Mouse (Mus musculus): ENCODE measurements around the gene Plekhm3. TPM values are rescaled to one million over a fixed set of nuclear protein-coding genes. Genes with fewer than 3 reads are reported as not detected.

The Plekhm3 gene
- total RNA-seq, 2 experiments from 2014 or later = 1.8 to 4.3 TPM

DNA sequence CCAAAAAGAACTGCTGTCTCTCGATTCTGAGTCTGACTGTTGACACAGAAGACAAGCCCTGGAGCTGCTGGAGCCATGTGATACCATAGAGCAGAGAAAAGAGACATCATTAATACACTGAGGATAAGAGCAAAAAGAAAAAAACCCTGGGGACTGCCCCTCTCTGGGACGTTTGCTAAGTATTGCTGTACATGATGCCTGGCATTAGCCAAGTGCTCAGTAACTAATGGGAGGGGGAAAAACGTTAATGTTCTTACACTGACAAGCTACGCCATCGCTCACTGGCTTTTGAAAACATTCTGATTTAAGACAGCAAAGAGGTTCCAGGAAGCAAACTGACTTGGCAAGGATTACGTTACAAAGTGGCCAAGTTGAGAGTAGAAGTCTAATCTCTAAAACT is 26.5 kb downstream of the Plekhm3 start:
- no peak for ATAC-seq (replicated peaks; ENCODE audit: low FRiP score, low TSS enrichment, poor library complexity, severe bottlenecking)

DNA sequence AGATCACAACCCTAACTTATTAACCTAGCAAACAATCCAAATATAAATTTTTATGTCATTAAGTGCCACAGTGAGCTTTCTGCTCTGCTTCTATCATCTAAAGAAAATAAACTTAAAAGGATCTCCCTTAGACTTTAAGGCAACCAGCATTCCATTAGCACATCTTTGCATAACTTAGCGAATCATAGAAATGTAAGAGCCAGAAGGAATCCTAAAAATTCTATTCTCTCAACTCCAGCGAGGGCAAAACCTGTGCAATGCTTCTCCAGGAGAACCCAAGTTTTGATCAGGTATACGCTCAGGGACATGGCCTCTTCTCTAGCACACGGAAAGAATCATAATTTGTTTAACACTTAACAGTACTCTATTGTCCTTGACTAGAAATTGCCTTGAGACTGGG is 27.0 kb downstream of the Plekhm3 start:
- no peak for ATAC-seq (replicated peaks; ENCODE audit: low FRiP score, low TSS enrichment, poor library complexity, severe bottlenecking)

DNA sequence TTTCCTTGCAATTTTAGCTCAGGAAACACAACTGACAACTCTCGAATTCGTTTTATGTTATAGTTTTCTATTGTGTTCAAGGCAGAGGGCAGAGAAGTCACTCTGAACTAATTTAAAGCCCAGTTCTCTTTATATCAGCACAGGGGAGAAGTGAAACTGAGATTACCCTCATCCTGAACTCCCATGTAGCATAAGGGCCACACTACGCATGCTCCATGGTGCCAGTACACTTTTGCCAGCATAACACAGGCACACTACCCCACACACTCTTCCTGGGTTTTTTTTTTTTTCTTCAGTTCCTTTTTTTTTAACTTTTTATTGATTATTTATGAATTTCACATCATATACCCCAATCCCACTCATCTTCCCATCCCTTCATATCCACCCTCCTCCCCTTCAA is 28.1 kb downstream of the Plekhm3 start:
- ATAC-seq (replicated peaks; ENCODE audit: low FRiP score, low TSS enrichment, poor library complexity, severe bottlenecking) = no peak

DNA sequence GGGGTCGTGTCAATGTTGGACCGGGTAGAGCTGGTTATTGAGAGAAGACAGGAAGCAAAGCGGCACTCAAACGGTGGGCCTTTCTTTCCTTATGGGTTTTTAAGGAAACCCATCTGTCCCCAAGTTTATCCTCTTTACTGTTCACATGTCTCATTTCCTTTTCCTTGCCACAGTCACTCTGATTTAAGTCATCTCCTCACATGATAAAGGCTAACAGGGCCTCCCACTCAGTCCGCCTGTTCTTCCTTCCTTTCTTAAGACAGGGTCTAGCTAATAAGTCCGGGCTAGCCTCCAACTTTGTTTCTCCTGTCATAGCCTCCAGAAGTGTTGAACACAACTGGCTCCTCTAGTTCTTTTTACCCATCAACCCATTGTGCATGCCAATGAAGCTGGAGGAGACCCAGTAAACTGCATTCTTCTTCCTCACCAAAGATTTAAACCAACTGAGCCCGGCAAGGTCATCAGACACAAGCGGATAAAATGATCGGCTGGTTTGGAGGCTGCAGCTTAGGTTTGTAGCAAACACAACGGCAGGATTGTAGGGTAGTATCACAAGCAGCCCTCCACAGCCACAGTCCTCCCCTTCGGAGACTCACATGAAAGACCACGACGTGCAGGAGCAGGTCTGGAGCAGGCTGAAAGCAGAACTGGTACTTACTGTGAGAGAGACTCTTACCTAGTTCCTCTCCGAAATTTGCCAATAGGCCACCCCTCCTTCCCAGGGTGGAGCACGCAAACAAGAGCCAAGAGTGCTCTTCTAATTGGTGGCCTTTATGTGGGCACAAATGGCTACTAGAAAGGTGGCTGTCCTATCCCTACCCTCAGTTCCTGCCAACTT is 29.0 kb downstream of the Plekhm3 start:
- ATAC-seq (replicated peaks; ENCODE audit: low FRiP score, low TSS enrichment, poor library complexity, severe bottlenecking) = no peak

DNA sequence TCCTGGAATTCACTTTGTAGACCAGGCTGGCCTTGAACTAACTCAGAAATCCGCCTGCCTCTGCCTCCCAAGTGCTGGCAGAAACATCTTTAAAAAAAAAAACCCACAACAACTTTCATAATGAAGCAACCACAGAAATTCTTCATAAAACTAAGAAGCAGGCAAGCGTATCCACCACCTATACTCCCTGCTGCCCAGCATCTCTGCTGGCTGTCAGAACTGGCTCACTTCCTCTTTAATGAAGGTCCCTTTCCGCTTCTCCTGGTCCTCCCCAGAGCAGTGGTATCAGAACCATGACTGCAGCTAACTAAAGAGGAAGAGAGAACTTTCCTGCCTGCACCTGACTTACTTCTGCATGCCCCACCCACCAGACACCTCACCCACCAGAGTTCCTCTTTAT is 31.0 kb downstream of the Plekhm3 start:
- no peak for ATAC-seq (replicated peaks; ENCODE audit: low FRiP score, low TSS enrichment, poor library complexity, severe bottlenecking)

DNA sequence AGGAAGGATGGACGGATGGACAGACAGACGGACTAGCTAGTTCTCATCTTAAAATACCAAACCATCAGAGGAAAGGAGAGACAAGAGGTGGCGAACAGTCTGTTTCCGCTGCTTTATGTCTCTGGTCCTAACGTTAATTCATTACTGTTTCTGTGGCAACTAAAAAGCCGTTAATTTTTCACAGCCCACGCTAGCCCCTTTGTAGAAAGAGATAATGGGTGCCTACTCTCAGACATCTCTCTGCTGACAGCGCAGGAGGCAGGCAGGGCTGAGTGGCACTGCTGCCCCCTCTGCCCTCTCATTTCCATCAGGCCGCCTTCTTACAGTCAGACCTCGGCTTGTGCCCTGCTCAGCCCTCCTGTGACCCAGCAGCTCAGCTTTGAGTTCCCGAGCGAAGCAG is 32.3 kb downstream of the Plekhm3 start:
- ATAC-seq (replicated peaks; ENCODE audit: low FRiP score, low TSS enrichment, poor library complexity, severe bottlenecking) = no peak

DNA sequence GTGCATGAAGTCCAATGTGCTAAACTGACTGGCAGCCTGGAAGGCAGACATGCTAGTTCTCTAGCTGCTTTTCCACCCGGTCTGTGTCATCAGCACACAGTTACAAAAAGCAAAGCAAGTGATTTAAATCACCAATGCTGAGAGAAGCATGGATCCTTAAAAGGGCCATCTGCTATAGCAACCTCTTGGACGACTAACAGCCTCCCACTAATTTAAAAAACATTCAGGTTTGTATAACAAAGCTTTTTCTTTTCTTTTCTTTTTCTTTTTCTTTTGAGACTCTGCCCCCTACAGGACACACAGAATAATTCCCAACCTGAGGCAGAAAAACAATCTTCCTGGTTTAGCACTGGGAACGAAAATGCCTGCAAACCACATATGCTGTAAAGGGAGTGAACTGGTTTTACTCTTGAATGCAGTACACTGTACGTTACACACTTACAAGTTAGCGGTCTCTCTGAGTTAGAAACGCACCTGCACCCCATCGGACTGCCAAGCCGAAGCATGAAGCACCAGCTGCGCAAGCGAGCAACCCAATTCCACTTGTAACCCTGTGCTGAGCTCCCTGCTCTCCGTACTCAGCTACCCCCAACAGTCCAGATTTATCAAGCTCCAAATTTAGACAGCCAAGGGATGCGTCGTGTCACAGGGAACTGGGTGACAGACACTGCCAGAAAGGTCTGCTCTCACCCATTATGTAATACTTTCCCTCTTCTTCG is 37.7 kb downstream of the Plekhm3 start:
- peak; percentile 52 for ATAC-seq (replicated peaks; ENCODE audit: low FRiP score, low TSS enrichment, poor library complexity, severe bottlenecking)

DNA sequence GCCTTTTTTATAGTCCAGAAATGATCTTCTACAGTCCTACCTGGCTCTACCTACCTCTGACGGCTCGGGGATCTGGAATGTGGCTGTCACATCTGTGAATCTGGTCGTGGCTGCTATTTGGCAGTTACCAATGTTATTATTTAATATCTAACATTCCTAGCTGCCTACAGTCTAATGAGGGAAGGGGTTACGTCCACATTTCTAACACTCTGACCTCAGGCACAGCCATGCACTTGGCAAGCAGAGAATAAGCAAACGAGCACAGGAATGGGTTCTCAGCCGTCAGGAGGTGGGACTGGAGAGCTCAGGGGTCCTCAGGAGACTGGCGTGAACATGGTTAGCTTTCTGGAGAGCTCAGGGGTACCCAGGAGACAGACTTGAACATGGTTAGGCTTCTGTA is 38.7 kb downstream of the Plekhm3 start:
- ATAC-seq (replicated peaks; ENCODE audit: low FRiP score, low TSS enrichment, poor library complexity, severe bottlenecking) = no peak

DNA sequence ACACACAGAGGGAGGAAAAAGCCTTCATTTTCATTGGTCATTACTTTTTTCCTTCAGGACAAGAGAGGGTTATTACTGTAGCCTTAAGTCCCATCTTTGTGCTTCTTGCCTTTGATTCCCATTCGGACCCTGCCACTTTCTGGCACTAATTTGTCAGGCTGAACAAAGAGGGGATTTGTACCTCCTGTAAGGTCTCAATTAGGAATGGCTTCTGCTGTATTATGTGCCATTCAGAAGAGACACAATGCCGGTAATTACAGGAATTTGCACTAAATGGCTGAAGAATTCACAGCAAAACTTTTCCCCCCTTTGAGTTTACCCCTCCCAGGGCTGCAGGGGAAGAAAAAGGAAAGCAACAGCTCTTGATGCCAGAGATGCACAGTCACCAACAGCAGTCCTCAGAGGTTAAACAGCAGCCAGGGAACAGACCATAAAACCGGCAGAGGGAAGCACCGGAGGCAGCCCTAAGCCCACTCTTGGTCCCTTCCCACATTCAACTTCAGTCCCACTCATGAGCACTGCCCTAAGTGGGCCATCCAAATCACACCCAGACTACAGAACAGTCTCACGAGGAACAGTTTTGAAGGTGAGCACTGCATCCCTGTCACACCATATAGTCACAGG is 39.6 kb downstream of the Plekhm3 start:
- ATAC-seq (replicated peaks; ENCODE audit: low FRiP score, low TSS enrichment, poor library complexity, severe bottlenecking) = no peak

DNA sequence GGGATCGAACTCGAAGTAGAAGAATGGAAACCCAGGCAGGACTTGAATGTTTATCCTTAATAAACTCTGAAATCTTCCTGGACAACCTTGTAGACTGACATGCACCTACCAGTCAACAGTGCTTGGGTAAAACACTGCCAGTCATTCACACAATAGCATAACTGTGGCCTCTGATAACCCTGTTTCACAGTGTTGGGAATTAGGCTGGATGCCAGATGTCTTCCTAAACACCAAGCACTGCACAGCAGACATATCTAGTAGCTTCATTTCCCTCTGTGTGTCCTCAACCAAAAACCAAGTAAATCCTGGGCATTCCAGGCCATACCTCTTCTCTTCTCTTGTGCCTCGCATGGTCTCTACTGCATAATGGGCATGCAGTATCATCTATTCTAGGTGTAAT is 42.3 kb downstream of the Plekhm3 start:
- no peak for ATAC-seq (replicated peaks; ENCODE audit: low FRiP score, low TSS enrichment, poor library complexity, severe bottlenecking)

DNA sequence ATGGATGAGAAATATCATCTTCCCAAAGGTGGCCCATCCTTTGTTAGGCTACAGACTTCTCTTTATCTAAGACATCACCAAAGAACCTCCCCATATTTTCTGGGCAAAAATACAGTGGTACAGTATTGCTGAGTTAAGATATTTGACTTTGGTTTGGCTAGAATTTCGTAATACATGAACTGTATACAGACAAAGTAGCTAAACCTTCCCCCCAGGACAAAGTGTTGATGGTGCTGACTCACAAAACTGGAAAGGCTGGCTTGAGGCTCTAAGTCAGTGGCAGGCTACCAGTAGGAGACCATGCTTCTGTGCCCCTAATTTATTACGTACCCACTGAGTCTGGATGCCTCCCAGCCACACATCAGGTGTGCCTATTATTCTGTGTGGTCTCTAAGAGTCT is 48.9 kb downstream of the Plekhm3 start:
- no peak for ATAC-seq (replicated peaks; ENCODE audit: low FRiP score, low TSS enrichment, poor library complexity, severe bottlenecking)

DNA sequence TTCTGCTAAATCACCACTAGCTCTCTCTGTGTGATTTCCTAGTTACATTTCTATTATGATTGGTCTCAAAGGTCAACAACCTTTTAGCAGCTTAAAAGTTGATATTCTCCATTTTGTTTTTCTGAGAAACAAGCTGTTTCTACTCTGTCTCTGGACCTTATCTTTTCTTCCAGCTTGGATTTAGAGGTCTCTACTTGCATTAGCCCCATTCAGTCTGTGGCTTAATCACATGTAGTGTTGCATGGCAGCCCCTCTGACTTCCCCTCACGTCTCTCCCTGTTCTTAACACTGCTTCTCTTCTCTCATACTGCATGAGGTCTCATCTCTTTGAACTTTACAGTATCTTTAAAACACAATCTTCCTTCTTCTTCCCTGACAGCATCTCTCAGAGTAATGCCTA is 50.4 kb downstream of the Plekhm3 start:
- ATAC-seq (replicated peaks; ENCODE audit: low FRiP score, low TSS enrichment, poor library complexity, severe bottlenecking) = 0 out of 2 replicates have a peak, but pooled peaks have one; percentile 37

DNA sequence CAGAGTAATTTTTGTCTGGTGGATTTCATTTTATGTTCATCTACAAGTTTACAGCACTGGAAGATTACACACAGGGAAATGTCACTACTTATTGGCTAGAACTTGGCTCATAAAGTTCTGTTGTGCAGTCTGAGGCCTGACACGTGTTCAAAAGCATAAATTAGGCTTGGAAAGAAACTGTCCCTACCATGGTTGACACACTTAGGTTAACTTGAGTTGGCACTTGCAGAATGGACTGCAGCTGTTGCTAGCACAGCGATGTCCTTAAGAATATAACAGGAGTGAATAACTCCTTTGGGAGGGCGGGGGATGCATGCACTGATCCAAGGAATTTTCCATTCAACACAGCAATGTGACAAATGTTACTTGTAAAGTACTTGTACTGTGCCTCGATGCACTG is 53.2 kb downstream of the Plekhm3 start:
- ATAC-seq (replicated peaks; ENCODE audit: low FRiP score, low TSS enrichment, poor library complexity, severe bottlenecking) = no peak

DNA sequence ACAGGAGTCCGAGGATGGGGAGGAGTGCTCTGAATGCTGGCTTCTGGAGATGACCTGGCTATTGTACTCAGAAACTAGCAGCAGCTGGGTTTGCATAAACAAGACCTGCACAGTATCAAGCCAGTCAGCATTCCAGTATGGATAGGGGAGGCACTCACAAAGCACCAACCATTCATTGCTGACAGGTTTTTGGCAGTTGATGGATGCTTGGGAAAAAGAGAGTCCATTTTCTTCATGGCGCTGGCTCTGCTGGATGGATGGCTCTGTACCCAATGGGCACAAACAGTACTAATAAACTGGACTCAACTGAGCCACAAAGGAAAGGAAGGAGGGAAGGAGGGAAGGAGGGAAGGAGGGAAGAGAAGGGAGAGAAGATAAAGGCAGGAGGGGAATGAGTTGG is 53.8 kb downstream of the Plekhm3 start:
- no peak for ATAC-seq (replicated peaks; ENCODE audit: low FRiP score, low TSS enrichment, poor library complexity, severe bottlenecking)

DNA sequence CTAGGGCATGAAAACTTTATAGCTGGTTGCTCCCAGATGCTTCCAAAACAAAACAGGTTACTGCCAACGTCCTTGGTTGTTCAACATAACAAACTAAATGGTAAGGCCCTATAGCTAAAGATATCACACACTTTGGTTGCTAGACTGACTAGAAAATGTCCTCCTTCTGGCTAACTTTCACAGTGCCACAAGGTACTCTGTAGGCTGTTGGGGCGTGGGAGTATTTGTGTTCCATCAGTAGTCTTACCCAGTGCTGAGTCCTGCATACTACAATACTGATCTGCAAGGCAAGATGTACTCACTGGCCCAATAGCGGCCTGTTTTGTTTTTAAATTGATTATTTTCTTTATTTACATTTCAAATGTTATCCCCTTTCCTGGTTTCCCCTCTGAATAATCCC is 56.9 kb downstream of the Plekhm3 start:
- no peak for ATAC-seq (replicated peaks; ENCODE audit: low FRiP score, low TSS enrichment, poor library complexity, severe bottlenecking)

DNA sequence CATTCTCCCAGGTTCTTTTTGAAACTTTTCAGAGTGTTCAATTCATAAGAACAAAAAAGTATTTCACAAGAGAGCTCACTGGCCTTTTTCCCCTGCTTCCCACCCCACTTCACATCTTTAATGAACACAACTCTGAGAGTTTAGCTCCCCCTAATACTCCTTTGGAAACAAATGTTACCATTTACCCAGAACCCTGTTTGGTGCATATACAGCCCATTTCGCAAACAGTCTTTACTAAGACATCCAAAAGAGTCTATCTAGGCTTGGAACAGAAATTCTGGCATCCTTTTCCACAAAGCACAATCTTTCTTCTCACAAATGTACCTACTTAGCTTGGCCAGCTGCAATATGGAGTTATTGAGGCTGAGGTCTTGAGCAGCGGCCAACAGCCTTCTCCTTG is 59.1 kb downstream of the Plekhm3 start:
- no peak for ATAC-seq (replicated peaks; ENCODE audit: low FRiP score, low TSS enrichment, poor library complexity, severe bottlenecking)

DNA sequence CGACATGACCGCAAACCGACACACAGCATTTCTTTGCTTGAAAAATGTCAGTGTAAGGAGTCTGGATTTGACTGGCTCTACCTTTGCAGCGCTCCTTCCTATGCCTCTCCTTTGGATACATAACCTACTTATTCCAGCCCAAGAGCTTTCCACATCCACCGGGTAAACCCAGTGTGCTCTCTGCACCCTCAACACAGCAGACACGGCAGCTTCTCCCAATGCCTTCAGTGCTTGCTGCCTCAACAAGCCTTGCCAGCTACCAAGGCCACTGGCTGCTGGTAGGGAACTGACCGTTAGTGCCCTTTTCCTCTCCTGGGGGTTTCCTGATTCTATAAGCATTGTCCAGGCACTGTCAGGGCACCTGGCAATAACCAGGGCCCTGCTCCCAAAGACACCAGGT is 62.8 kb downstream of the Plekhm3 start:
- no peak for ATAC-seq (replicated peaks; ENCODE audit: low FRiP score, low TSS enrichment, poor library complexity, severe bottlenecking)

DNA sequence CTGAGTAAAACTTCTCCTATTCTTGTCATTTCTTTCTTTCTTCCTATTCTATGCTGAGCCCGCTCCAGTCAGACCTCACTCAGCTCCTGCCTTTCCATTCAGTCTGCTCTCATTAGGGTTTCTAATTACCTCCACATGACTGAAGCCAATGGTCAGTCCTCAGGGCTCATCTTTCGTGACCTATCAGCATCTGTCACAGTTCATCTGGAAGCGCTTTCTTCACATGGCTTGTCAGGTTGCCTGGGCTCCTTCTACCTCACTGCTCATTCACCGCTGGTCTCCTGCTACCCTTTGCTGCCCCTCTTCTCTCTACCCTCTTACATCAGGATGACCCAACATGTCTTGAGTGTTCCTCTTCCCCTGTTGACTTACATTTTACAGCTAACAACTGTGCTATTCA is 65.3 kb downstream of the Plekhm3 start:
- no peak for ATAC-seq (replicated peaks; ENCODE audit: low FRiP score, low TSS enrichment, poor library complexity, severe bottlenecking)

DNA sequence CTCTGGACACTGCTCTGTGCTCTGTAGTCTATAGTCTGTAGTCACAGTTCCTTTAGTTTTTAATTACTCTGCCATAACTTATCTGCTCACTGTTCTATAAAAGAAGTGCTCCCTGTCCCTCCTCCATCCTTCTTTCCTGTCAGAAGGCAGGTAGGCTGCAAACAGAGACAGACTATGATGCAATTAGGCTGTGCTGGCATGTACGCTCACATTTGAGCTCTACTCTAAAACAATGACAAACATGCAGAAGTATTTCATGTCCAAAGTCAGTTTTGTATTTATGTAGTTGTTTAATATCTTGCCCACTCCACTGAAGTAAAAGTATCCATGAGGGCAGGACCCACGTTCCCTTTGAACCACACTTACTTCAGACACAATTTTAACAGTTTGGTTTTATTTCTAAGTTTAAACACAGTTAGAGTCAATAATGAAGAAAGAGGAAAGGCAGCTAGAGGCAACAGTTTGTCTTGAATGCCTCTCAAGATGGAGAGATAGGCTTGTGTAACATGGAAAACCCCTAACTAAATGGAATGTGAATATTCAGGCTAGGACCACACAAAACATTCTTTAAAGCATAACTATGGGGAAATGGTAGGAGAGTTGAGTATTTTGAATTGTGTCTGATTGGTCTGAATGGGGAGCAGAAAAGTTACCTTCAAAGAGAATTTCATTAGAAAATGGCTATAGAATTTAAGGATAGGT is 69.0 kb downstream of the Plekhm3 start:
- no peak for ATAC-seq (replicated peaks; ENCODE audit: low FRiP score, low TSS enrichment, poor library complexity, severe bottlenecking)

DNA sequence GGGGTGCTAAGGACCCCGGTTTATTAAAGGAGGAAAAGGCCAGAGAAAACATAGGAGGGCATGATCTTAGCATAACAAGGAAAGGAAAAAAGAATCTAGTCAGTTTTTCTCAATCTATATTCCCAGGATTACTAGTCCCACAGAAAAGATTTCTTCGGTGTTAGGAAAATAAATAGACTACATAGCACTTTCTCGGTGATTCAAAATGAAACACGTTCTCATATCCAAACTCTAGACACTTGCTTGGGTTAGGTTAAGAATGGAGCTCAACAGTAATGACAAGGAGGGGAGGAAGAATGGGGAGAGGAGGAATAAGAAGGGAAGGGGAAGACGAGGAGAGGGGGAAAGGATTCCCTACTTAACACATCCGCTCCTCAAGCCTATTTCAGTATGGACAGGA is 69.9 kb downstream of the Plekhm3 start:
- ATAC-seq (replicated peaks; ENCODE audit: low FRiP score, low TSS enrichment, poor library complexity, severe bottlenecking) = no peak
